Mouse (Mus musculus): ENCODE measurements around the gene Wwc2.
"Not testable (repeated sequence)": the region's sequence is repeated elsewhere in the genome, so short reads cannot be mapped to it uniquely, and the experiment has no call there.

Wwc2 gene

DNA sequence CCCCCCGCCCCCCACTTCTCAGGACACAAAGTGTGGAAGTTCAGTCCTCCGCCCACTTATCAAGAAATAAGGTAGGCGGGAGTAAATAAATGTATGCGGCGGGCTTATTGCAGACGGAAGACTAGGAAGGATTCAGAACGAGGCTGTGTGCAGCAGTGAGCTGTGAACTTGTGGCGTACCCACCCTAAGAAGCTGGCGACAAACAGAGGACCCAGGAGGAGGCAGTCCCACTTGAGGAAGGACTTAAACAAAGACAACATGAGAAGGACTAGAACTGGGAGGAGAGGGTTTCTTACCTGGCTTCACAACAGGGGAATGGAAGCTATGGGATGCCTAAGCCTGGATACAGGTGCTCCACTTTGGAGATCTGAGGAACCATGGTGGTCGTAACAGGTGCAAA lies 147.1 kb downstream of the Wwc2 start:
- no peak for DNase-seq

- no peak for DNase-seq
Measured at GRCm38 (mm10) chr8:47843063-47843462, 147.7 kb downstream of the Wwc2 start.

GRCm38 (mm10) chr8:47833944-47834343 lies 156.8 kb downstream of the Wwc2 start:
- no peak for DNase-seq

DNA sequence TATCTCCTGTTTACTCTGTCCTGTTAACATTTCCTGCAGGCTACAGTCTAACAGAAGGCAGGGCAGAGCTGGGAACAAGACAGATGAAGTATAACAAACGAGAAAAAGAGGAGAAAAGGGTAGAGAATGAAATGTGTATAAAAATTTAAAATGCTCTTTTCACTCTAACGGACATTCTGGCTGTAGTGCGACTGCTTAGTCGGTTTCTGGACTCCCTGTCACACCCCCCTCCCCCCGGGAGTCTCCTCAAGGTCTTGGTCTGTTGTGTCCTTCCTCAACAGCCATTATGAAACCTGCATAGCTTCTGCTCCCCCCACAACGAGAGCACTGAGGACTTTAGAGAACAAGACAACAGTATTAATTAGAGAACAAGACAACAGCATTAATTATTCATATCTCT lies 158.1 kb downstream of the Wwc2 start:
- DNase-seq = no peak

GRCm38 (mm10) chr8:47826911-47827310 lies 163.8 kb downstream of the Wwc2 start:
- DNase-seq = no peak

DNA sequence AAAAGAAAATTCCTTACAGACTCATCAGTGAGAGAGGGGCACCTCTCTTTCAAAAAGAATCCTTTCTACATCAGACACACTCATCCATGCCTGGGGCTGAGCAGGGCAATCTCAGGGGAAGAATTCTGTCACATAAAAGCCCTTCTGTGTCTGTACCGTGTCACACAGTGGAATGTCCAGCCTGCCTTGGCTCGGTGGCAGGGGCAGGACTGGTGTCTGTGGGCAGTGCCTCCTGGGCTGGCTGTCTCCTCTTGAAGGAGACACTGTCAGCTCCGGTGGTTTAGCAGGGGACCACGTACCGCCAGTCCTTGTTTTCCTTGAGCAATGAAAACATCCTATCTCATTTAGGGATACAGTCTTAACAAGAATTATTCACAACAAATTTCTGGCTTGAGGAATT lies 165.1 kb downstream of the Wwc2 start:
- DNase-seq = no peak

GRCm38 (mm10) chr8:47824182-47824581 lies 166.5 kb downstream of the Wwc2 start, which contains the start of gene Cldn22:
Gene Cldn22 (plus strand): TSS chr8:47824482.
- DNase-seq = no peak

- no peak for DNase-seq
Measured at GRCm38 (mm10) chr8:47823777-47824176, 166.9 kb downstream of the Wwc2 start.

- DNase-seq = not testable (repeated sequence)
Measured at GRCm38 (mm10) chr8:47822541-47822940, 168.2 kb downstream of the Wwc2 start.

DNA sequence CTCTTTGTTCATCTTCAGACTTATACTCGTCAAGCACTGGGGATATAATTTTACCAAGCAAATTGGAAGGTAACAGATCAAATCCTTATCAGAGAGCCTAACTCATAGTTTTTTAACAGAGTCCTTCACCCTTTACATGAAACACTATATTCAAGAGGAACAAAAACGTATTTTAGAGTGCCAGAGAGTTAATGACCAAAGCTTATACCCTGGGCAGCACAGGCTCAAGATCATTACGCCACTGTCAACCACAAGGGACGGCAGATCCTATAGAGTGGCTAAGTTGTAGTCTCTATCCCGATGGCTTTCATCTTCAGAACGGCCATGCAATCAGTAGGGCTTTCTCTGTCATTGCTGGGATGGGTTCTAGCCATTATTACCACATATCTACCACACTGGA lies 168.9 kb downstream of the Wwc2 start, which contains the start of gene Cldn24:
Cldn24 (plus strand) TSS at position 301 of the 400 bp plus-strand sequence.
- DNase-seq = no peak

DNA sequence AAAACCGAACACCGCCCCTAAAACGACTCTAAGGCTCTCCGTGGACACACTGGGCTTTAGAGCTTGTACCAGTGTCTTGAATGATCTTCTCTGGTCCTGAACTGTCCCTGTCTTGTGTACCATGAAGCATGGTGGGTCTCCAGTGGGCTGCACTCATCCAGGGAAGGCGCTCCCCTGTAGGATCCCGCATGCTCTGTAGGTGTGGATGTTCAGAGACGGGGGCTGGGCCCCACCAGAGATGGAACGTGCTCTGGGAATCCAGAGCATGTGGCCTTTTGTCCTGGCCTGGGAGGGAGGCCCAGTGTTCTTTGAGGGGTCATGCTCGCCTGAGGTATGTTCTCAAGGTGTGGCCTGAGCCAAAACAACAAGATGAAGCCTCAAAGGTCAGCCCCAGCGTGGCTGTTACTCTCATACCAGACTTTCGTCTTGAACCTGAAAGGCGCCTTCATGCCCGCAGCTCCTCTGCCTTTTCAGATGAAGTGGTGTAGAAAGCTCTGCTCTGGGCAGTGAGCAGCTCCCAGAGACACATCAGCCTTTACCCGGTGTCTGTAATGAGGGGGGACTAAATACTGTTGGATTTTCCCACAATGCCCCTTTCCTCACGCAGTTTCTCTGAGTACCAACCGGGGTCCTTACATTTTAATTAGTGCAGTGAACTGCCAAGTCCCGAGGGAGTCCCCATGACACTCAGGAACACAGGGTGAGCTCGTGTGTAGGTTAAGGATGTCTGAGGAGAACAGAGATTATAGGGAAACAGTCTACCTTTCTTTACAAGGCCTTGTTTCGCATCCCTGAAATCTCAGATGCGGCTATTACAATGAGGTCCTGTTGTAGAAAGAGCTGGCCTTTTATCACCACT lies 169.6 kb downstream of the Wwc2 start:
- DNase-seq = no peak

DNA sequence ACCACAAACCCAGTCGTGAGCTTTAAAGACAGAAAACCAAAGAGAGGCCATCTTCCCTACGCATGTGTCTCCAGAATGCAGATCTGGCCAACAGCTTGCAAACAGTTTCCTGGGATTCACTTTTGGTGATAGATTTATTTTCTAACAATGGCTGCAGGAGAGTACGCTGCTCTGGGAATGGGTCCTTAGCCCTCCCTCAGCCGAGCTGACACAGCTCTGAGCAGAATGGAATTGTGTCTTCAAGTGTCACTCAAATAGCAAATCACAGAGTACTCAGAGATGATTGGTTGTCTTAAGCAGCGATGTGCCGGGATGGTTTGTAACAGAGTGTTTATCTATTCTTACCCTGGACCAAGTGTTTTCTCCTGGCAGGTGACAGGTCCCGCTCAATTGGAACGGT lies 171.7 kb downstream of the Wwc2 start:
- no peak for DNase-seq

DNA sequence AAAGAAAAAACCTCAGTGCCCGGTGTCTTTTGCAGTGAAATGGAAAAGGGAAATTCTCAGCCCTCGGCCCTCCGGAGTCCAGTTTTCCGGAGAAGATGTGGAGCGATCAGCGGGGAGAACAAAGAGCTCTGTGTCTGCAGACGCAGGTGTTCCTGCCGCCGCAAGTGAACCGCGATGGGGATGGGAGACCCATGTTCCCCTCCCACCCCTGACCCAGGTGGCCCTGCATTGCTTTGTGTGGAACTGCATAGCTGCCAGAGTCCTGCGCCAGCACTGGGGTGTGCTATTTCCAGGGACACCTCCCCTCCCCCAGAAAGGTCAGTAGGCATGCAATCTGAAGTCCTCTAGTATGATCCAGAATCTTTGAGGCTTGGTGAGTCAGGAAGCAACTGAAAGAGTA lies 179.5 kb downstream of the Wwc2 start:
- DNase-seq = no peak

GRCm38 (mm10) chr8:47810666-47811015 lies 180.1 kb downstream of the Wwc2 start:
- DNase-seq = no peak

- no peak for DNase-seq
Measured at GRCm38 (mm10) chr8:47809970-47810665, 180.6 kb downstream of the Wwc2 start.

DNA sequence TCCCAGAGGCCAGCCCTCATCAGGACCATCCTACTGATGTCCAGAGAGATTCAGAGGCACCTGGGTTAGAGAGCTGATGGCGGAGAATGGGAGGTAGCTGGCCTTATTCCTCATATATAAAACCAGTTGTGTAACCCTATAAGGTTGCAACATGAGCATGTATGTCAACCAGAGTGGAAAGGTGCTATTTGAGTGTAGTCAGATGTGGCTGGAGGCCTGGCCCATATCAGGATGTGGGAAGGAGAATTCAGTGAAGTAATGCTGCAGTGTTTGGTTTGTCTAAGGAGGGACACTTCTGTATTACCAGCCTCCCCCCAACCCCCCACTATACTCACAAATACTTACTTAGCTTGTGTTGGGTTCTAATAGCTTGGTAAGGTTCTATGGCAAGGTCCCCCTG lies 186.5 kb downstream of the Wwc2 start:
- DNase-seq = no peak

- no peak for DNase-seq
Measured at GRCm38 (mm10) chr8:47802349-47802748, 188.4 kb downstream of the Wwc2 start.

DNA sequence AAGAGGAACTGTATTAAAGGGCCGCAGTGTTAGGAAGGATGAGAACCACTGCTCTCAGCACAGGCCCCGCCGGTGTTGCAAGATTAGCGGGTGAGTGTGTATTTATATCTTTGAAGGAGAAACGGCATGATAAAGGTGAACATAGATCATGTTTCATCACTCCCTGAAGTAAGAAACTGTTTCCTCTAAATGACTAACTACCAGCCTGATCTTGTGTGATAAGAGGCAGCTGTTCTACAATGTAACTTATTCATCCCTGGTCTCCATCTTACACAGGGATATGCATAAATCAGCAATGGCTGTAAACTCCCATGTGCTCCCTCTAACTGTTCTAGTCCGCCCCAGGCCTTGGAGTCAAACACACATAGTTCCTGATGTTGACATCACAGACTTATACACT lies 191.3 kb downstream of the Wwc2 start:
- no peak for DNase-seq

DNA sequence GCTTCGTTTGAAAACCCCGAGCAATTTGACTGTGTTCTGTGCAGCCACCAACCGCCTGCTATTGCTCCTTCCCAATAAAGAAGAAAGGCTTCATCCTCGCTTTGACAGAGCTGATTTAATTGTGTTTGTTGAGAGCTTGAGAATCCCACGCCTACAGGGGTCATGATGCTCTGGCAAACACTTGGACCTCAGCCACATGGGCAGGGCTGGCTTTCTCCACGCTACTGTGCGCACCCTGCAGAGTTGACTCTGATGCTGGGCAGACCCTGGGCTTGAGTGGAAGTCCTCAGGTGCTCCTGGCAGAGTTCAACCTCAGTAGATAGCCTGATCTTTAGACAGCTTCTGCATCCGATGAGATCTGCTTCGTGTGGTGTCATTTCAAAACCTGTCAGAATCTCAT lies 198.7 kb downstream of the Wwc2 start:
- DNase-seq = no peak

DNA sequence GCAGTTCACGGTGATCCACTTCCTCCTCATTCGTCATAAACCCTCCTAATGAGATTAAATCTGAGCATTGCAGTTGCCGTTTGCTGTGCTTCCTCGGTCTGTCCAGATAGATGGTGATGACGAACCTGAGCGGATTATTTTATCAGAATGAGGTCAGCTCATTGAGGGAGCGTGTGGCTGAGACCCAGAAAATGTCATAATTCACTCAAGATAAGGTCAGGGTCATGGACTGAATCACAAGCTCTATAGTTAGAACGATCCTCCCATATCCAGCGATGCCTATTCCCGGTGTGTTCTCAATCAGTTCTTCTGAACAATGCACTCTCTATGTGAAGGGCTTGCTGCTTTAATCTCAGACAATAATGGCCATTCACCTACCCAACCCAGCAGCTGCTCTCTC lies 203.0 kb downstream of the Wwc2 start:
- no peak for DNase-seq

DNA sequence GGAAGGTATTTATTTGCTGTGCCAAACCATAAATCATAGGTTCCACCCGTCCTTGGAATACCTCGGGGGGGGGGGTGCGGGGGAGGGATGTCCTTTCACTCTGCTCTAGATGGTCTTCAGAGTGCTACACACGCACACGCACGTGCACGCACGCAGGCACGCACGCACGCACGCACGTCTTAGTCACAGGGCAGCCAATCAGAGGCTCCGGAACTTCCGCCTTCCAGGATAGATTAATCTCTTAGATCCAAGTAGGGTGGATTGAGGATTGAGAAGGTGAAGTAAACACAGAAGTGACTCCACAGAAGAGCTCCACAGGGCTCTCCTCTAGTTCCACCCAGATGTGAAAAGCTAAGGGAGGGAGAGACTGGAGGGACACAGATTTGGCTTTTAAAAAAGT lies 204.4 kb downstream of the Wwc2 start:
- no peak for DNase-seq

DNA sequence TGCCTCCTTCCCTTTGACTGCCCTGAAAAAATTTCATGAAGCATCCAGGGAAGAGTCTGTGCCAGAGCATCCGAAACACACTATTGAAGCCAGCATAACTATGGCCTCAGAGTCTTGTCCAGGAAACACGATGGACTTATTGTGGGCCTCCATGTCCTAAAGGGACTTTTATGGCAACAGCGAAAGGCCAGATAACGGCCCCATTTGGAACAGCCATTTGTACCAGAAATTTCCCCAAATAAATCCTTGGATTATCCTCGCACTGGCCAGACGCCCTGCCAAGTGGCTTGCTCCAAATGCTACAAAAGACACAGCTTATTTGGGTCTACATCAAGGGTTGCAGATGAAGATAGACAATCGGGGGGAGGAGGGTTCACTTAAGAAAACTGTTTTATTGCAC lies 206.3 kb downstream of the Wwc2 start:
- DNase-seq = no peak

GRCm38 (mm10) chr8:47783944-47784343 lies 206.8 kb downstream of the Wwc2 start:
- DNase-seq = no peak

- DNase-seq = no peak
Measured at GRCm38 (mm10) chr8:47783544-47783943, 207.2 kb downstream of the Wwc2 start.
